Mouse (Mus musculus) heart, embryonic 12.5 days (tissue): ENCODE measurements around the gene Slc9a2. TPM values are rescaled to one million over a fixed set of nuclear protein-coding genes. Genes with fewer than 3 reads are reported as not detected.

ENCODE experiments used
- ATAC-seq: fragments of 200-750 bp; cut with Nextera tagmentation; 2 replicates; pipeline ENCODE4 v1.8.0; 2017; ENCODE audit warnings: moderate TSS enrichment, moderate library complexity; ENCODE audit not compliant: insufficient number of reproducible peaks, low FRiP score
- H3K27ac ChIP-seq: fragments of 300-500 bp; sonication (generic); 2 replicates; pipeline ENCODE4 v1.5.1; 2016; ENCODE audit warnings: mild to moderate bottlenecking, moderate library complexity; ENCODE audit not compliant: poor library complexity, severe bottlenecking
- H3K27me3 ChIP-seq: fragments of 300-500 bp; sonication (generic); replicated peaks from 2 replicates; pipeline ENCODE4 v1.6.1; 2016; ENCODE audit warnings: mild to moderate bottlenecking, moderate library complexity
- H3K36me3 ChIP-seq: fragments of 300-500 bp; sonication (generic); 2 replicates; pipeline ENCODE4 v1.6.1; 2016; ENCODE audit warnings: mild to moderate bottlenecking, moderate library complexity
- H3K4me1 ChIP-seq: fragments of 300-500 bp; sonication (generic); replicated peaks from 2 replicates; pipeline ENCODE4 v1.6.1; 2016; ENCODE audit warnings: mild to moderate bottlenecking
- H3K4me2 ChIP-seq: fragments of 300-500 bp; sonication (generic); 2 replicates; pipeline ENCODE4 v1.6.1; 2016; ENCODE audit warnings: mild to moderate bottlenecking, moderate library complexity
- H3K4me3 ChIP-seq: fragments of 300-500 bp; sonication (generic); 2 replicates; pipeline ENCODE4 v1.5.1; 2016; ENCODE audit warnings: mild to moderate bottlenecking
- H3K9ac ChIP-seq: fragments of 300-500 bp; sonication (generic); 2 replicates; pipeline ENCODE4 v1.6.1; 2016; ENCODE audit warnings: mild to moderate bottlenecking, moderate library complexity
- H3K9me3 ChIP-seq: fragments of 300-500 bp; sonication (generic); replicated peaks from 2 replicates; pipeline ENCODE4 v1.6.1; 2016; ENCODE audit warnings: mild to moderate bottlenecking, moderate library complexity
- WGBS: fragments of 180-500 bp; shearing (Covaris S2); methylation state at CpG from one replicate; pipeline ENCODE4 v1.1.7; 2016; 5-methylcytosine and 5-hydroxymethylcytosine counted together
- polyA plus RNA-seq: library from polyadenylated mRNA; unstranded; fragments of >200 nt; fragmentation: Nextera tagmentation; extraction: Ambion mirVana; gene quantifications from 2 replicates; pipeline ENCODE4 v1.2.1, GENCODE M21; 2016

Gene Slc9a2
- polyA plus RNA-seq, 1 experiment from 2014 or later, result 0.04 TPM

DNA sequence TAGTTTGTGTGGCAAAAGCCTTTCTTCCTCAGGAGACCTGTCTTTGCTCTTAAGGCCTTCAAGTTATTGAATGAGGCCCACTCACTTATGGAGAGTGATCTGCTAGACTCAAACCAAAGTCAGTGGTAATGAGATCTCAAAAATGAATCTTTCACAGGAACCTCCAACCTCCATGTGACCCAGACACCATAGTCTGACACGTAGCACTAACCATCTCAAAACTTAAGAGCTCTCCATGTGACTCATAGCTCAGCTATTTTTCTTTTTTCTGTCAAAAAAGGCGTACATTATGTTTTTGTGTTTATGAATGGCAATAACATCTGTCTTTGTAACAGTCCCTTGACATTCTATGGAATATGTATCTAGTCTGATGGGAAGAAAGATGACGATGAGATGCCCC lies 128.3 kb downstream of the Slc9a2 start:
- no peak overlapping the region for H3K4me3 ChIP-seq
- ATAC-seq, result no peak
- peaks cover 14% of the 10 kb centered on the region for H3K4me1 ChIP-seq
- no peak overlapping the region for H3K4me2 ChIP-seq
- H3K27ac ChIP-seq, result no peak overlapping the region
- no peaks in the 10 kb centered on the region for H3K36me3 ChIP-seq
- H3K27me3 ChIP-seq, result no peaks in the 10 kb centered on the region
- H3K9ac ChIP-seq, result no peak overlapping the region
- 85% methylated on average over 3 of the region's 3 CpGs for WGBS
- H3K9me3 ChIP-seq, result no peaks in the 10 kb centered on the region

DNA sequence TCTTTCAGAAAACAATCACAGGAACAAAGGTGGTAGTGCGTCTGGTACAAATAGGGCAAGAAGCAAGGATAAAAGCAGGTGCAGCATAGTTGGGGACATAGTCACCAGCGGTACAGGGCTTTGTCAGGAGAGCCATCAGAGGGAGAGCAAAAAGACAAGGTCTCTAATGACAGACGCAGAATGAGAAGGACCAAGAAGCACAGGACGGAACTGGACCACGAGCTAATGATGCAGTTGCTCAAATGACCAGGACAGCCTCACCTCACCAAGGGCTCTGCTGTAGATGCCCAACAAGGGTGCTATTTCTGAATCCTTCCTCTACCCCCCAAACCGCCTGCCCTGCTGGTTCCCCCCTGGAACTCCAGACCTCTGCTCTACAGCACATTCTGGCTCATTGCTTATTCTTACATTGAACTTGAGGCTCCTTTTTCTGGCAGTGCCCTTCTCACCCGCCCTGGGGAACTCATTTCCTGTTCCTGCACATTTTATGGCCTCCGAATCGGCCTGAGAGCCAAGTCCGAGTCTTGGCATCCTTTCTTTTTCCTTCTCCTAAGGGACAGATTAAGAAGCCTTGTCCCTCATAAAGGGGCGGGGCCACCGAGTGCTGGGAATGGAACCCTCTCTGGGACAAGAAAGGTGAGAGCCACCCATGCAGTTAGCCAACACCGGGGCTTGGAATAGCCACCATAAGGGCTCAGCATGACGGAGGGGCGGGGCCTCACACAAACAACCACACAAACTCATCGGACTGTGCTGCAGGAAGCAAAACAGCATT lies 134.9 kb downstream of the Slc9a2 start:
- Histone ChIP-seq H3K9me3 (no peaks in the 10 kb centered on the region), H3K27ac (no peak overlapping the region), H3K4me3 (no peak overlapping the region), H3K4me2 (no peak overlapping the region), H3K36me3 (no peaks in the 10 kb centered on the region), H3K4me1 (peaks cover 20% of the 10 kb centered on the region; the same call in 1 of the 2 replicates), H3K9ac (no peak overlapping the region), H3K27me3 (no peaks in the 10 kb centered on the region)
- ATAC-seq, result no peak
- WGBS, result 63% methylated on average over 16 of the region's 16 CpGs

Other genes starting within 250 kb of the Slc9a2 start
- not detected in 2 replicates for gene Il18r1, start 215.0 kb upstream of the Slc9a2 start, polyA plus RNA-seq
- 0.08 and 0.10 TPM in 2 replicates for gene Il18rap, start 165.2 kb upstream of the Slc9a2 start, polyA plus RNA-seq
- not detected in 2 replicates for gene Slc9a4, start 100.5 kb upstream of the Slc9a2 start, polyA plus RNA-seq
- 1.7 and 2.1 TPM in 2 replicates for gene Mfsd9, start 110.1 kb downstream of the Slc9a2 start, polyA plus RNA-seq
- 21.1 and 22.9 TPM in 2 replicates for gene Tmem182, start 125.0 kb downstream of the Slc9a2 start, polyA plus RNA-seq